Mouse (Mus musculus) liver (tissue): ENCODE results near the gene Slc27a4.
A peak's percentile ranks its signal among the peaks of the same experiment; 100 is the strongest.
"Not testable (repeated sequence)": the region's sequence is repeated elsewhere in the genome, so short reads cannot be mapped to it uniquely, and the experiment has no call there.

Experiments
- DNase-seq: peaks from one replicate; pipeline ENCODE4 v3.0.0-alpha.2; 2020; ENCODE audit warnings: mixed read lengths

The Slc27a4 gene

DNA sequence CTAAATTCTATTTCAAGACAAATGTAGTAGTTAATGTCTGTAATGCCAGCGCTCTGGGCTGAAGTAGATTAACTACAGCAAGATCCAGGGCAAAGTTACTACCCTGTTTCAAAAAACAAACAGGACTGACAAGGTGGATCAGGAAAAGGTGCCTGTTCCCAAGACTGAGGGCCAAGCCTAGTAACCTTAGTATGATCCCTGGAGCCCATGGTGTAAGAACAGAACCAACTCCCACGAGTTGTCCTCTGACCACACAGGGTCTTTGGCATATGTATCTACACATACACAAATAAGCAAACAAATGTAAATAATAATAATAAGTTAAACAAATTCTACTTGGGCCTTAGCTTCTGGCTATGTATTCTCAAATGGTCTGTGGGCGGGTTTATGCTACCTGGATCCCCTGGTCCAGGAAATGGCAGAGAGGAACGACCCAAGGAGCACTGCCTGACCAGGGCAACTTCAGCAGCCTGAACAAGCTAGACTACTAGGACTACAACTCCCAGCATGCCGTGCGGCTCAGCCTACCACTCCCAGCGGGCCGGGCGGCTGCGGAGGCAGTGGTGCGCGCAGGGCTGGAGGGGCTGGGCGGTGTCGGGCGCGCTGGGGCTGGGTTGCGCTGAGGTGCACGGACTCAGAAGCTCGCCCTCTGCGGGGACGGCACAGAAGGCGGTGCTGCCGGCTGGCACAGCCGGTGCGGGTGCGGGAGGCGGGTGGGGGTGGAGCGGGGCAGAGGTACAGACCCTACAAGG, at the start of gene Slc27a4:
Gene Slc27a4 (plus strand): TSS at position 560 of the 752 bp plus-strand sequence.
- DNase-seq: peak; percentile 92

DNA sequence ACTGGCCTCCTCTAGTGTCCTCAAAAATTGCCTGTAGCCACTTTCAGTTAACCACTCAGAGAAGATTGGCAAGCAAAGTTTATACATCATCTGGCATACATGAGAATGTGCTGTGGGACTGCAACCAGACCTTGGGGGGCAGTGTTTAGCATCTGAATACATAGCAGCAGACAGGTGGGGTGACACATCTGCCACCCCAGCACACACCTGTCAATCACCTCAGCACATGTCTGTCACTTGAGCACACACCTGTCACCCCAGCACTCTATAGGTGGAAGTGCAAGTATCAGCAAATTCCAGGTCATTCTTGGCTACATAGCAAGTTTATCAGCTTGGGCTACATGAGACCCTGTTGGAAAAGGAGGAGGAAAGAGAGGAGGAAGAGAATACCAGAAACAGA, 46.7 kb upstream of the Slc27a4 start:
- no peak for DNase-seq

DNA sequence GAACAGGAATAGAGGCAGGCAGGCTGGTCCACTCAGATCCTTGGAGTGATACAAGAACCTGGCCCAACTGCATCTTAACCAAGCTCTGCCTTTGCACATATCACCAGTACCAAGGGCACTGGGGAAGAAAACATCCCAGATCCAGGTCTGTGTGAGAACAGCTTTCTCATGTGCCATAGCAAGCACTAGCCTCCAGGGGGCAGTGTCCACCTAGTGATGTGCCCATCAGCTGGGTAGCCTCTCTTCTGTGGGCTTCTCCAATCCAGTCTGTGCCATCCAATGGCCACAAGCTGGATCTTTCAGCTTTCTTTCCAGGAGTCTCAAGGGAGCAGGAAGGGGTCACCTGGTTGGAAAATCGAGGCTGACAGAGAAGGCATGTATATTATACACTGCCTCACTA, 37.6 kb upstream of the Slc27a4 start:
- DNase-seq: peak; percentile 77

DNA sequence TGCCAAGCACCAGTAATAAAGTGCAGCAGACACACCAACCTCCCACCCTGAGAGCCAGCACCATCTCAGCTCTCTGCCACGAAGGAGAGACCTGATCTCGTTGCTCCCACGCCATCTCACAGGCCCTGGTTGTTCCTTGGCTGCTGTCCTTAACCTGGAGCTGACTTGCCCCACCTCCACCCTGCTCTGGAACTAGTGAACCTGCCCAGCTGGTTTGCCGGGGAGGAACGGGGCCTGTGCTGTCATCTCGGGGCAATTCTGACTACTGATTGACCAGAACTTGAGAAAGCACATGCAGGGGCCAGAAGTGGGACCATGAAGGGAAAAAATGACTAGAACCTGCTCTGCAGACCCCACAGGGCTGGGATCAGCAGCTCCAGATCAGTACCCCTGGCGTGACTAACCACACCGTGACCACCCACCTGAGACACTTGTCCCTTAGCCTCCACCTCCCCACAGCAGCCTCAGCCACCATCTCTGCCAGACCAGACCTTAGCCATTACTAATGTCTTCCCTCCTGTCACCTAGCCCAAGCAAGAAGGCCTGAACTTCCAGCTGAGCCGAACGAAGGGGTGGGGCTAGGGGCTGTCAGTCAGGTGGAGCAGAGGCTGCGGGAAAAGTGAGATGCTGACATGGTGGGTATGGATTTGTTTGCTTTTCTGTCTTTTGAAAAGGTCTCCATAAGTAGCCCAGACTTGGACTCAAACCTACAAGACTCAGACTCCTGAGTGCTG, 34.3 kb upstream of the Slc27a4 start:
- DNase-seq: no peak

DNA sequence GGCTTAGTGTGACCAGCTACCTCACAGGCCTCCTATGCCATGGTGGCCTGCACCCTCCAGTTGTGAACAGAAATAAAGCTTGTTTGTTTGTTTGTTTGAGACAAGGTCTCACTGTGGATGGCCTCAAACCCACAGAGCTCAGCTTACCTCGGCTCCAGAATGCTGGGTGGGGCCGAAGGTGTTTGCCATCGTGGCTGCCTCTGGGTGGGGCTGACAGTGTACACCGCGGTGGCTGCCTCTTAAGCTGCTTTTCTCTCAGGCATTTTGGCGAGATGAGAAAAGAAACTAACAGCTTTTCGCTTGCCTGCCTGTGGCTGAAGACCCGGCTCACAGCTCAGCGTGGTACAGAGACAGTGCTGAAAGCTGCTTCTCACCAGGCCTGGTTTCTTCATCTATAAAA, 33.5 kb upstream of the Slc27a4 start:
- no peak for DNase-seq

DNA sequence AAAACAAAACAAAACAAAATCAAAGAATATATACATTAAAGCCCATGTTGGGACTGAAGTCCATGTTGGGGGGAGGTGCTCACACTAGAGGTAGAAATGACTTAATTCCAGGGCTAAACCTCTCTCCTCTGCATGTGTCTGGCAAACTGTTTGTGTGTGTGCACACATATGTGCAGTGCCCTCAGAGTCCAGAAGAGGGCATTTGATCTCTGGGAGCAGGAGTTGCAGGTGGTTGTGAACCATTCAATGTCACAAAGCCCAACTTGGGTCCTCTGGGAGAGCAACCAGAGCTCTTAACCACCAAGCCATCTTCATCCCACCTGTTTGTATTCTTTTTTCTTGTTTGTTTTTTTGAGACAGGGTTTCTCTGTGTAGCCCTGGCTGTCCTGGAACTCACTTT, 32.3 kb upstream of the Slc27a4 start:
- DNase-seq: no peak

DNA sequence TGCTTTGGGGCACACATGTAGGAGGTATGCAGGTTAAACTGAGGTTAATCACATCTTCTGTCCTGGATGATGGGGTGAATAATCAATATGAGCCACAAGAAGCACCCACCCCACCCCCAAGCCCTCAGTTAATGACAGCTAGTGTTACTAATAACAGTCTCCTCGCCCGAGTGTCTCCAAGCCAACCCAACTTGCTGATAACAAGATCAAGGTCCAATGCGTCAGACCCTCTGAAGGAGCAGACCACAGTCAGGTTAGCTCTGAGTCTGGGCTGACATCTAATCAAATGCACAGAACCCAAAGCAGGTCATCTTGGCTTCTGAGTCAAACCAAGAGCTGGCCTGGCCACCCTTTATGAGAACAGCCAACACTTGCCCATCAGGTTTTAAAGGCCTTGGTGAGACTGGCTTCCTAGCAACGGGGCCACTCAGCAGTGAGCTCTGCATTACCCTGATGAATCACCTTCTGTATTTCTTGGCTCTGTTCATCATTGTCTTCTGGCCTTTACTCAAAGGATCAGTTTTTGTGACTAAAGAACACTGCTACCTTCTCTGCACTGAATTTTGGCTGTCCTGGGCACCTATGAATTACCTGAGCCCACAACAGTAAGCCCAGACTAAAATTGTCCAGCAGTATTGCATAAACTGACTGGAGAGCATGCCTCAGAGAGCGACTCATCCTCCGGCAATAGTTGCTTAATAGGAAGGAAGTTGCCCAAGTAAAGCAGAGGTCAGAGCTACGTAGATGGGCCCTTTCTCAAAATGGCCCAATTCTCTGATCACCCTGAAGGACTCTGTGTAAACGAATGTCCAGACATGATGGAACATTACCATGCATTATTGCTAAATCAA, 30.6 kb upstream of the Slc27a4 start:
- DNase-seq: no peak

DNA sequence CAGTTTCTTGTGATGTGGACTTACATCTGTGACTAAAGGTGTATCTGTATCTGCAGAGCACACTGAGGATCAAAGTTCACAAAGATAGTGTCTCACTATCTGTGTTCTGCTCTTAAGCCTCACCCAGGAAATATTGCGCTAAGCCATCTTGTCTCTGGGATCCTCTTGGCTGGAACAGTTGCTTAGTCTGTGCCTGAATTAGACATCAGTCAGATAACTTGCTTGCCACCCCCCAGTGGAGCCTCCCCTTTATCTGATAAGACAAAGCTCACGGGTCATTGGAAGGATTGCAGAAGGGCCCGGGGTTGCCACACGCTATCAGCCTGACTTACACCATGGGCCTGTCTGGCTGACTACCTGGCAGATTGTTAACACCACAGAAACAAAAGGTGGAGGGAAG, 29.1 kb upstream of the Slc27a4 start:
- peak; percentile 18 for DNase-seq

DNA sequence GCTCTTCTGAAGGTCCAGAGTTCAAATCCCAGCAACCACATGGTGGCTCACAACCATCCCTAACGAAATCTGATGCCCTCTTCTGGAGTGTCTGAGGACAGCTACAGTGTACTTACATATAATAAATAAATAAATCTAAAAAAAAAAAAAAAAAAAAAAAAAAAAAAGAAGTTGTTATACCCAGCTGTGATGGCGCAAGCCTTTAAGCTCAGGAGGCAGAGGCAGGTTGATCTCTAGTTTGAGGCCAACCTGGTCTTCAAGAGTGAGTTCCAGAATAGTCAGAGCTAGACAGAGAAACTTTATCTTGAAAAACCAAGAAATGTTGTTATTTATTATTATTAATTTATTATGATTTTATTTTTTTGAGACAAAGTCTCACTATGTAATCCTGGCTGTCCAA, 21.2 kb upstream of the Slc27a4 start:
- DNase-seq: not testable (repeated sequence)

DNA sequence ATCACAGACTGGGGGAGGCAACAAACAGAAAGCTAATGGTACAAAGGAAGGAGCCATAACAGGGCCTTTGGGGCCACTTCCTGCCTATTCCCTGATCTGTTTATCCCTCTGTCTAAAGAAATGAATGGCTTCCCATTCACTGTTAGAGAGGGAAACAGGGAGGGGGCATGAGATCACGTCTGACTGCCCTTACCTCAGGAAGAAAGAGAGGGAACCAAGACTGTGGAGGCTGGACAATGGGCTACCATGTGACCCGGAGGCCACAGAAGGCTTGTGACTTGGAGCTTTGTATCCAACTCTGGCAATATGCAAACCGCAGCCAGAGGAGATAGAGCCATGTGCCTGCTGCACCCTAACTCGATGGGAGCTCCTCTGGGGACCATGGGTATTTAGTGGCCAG, 18.1 kb upstream of the Slc27a4 start:
- DNase-seq: no peak

DNA sequence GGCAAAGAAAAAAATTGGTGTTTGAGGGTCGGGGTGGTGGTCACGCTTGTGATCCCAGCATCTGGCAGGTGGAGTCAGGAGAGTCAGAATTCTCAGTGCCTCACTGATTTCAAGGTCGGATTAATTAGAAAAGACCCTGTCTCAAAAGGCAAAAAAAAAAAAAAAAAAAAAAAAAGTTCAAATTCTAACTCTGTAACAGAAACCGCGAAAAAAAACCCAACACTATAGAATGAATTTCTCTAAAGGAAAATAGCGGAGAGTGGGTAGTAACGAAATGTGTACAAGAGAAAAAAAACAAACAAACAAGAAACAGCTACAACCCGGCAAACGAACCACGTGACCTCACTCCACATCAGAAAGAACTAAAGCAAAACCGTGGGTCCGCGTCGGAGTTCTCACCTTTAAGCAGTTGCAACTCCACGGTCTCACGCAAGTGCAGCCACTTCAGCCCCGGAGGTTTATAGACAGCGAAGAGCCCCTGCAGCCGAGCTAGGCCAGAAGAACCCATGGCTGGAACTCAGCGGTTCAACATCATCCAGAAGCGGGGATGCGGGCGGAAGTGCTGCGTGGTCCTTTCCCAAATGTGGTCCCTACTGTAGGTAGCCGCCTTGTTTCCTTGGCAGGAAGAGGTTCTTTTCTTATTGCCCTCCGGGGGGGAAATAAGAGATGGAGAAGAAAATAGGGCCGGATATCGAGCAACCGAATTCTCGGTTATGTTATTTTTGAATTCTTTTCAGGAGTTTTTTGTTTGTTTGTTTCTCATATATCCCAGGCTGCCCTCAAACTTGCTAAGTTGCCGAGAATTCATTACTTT, 15.1 kb upstream of the Slc27a4 start, which contains the start of gene Coq4:
Gene Coq4 (plus strand): TSS at position 390 of the 814 bp plus-strand sequence.
- DNase-seq: peak; percentile 84

DNA sequence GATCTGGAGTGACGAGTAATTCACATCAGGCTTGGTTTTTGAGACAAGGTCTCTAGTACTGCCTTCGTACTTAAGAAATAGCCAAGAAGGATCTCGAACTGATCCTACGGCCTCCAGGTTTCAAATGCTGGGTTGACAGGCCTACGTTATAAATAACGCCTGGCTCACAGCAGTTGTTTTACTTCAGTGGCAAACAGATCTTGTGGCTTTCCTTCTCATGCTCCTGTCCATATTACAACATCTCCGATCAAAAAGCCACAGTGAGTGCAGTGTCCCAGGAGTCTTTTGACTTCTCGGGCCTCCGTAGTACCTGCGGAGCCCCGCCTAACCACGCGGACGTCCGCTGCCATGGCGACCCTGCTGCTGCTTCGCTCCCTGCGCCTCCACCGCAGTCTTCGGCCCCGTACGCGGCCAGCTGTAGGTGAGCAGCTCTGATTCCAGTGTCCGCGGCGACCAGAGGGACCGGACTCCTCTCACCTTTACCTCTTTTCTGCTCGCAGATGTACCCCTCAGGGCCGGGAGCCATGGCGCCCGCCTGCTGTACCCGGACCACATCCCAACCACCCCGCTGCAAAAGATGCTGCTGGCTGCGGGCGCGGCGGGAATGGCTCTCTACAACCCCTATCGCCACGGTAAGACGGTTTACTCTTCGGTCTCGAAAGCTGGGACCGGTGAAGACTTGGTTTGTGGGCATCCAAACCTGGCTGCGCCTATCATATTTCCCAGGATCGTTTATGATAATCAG, 14.3 kb upstream of the Slc27a4 start, which contains the start of gene Trub2:
Gene Trub2 (minus strand): TSS at position 566 of the 745 bp plus-strand sequence.
- DNase-seq: peak; percentile 87

DNA sequence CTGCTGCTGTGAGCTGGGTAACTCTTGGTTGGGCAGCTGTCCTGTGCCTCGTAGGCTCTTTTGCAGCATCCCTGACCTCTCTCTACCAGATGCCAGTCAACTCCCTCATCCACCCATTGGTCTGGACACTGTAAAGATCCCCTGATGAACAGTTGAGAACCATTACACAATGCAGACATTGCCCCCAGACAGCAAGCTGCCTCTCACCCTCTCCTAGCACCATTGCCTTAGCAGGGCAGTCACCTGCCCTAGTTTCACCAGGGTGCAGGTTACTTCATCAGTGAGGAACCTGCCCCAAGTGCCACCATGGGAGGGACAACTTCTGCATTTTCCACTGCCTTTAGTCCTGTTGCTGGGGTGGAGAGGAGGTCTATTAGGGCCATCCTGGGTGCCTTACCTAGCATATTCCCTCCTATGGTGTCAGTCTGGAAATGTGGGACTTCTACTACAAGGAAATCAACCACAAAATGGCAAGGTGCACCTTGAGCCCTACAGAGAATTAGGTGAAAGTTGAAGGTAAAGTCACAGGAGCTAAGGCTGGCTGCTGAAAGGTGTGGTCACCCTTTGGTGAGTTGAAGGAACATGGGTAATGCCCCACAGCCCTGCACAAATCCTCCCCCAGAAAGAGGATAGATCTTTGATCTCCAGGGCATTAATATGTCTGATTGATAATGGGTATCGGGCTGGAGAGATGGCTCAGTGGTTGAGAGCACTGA, 9.5 kb upstream of the Slc27a4 start:
- DNase-seq: no peak

DNA sequence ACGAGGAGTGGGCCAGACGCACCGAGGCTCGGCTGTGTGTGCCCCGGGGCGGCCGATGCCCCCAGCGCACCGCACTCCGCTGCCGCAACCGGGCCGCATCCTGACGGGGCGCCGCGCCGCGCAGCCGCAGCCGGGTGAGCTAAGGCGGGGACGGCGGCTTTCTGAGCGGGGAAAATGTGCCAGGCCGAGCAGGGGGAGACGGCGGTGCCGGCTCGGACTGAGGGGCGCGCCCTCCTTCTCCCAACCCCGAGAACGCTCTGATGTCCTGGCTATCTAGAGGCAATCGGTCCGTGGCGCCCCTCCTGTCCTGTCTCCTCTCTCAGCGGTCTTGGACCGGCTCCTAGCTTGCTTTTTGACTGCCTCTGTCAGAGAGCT, 380 bp downstream of the Slc27a4 start:
- DNase-seq: no peak

DNA sequence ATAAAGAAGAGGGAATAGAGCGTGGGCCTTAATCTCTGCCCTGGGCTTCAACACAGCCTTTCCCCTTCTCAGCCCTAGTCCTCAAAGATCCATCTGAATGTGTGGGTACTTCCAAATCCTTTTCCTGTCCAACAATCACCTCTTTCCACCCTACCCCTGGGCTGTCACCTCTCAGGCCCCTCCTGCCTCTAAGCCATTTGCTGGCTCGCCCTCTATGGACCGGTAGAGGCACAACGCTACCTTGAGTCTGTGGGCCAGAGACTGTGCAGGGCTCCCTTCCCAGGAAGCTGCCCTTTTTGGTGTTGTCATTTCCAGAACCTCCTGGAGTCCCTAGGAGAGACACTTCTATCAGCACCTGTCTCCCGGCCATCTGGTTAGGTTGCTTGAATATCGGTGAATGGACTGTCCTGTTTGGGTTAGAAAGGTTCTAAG, 982 bp downstream of the Slc27a4 start:
- peak; percentile 29 for DNase-seq

DNA sequence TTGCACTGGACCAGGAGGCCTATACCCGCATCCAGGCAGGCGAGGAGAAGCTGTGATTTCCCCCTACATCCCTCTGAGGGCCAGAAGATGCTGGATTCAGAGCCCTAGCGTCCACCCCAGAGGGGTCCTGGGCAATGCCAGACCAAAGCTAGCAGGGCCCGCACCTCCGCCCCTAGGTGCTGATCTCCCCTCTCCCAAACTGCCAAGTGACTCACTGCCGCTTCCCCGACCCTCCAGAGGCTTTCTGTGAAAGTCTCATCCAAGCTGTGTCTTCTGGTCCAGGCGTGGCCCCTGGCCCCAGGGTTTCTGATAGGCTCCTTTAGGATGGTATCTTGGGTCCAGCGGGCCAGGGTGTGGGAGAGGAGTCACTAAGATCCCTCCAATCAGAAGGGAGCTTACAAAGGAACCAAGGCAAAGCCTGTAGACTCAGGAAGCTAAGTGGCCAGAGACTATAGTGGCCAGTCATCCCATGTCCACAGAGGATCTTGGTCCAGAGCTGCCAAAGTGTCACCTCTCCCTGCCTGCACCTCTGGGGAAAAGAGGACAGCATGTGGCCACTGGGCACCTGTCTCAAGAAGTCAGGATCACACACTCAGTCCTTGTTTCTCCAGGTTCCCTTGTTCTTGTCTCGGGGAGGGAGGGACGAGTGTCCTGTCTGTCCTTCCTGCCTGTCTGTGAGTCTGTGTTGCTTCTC, 13.4 kb downstream of the Slc27a4 start:
- DNase-seq: no peak

DNA sequence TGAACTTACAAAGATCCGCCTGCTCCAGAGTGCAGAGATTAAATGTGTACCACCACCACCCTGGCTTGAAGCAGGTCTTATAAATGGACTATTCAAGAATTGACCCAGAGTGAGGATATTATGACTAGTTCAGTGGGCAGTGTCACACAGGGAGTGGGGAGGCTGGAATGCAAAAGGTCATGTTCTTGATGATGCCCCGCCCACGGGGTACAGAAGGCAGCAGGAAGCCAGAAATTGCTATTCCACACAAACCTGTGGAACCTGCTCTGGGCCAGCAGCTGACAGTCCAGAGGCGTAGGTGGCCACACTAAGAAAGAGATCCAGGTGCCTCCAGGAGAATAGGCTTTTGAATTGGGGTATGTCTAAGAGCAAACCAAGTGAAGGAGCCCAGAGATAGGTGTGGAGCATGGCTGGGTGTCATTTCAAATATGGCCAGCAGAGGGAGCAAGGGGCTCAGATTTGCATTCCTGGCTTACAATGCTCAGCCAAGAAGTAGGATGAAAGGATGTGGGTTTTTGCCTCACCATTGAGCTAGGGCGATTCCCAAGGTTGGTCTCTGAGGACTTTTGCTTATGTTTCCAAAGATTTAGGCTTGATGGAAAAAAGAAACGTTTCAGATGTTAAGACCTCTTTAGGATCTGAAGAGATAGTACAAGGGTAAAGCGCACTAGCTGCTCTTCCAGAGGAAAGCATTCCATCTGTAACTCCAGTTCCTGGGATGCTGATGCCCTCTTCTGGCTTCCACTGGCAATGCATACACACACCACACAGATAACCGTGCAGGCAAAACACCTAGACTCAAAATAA, 15.2 kb downstream of the Slc27a4 start:
- DNase-seq: peak; percentile 80

DNA sequence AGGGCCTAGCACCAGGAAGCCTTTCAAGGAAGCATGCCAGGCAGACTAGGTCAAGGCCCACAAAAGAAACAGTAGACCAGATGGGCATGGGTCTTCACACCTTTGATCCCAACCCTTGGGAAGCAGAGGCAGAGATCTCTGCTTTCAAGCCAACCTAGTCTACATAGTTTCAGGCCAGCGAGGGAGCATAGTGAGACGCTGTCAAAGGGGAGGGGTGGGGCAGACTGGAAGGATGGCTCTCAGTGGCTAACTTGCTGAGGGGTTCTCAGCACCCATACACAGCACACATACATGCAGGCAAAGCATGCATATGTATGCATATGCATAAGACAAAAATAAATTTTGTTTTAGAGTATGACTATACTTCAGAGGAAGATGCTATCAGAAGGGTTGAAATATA, 16.9 kb downstream of the Slc27a4 start:
- no peak for DNase-seq
